In the genomic region with DNA sequence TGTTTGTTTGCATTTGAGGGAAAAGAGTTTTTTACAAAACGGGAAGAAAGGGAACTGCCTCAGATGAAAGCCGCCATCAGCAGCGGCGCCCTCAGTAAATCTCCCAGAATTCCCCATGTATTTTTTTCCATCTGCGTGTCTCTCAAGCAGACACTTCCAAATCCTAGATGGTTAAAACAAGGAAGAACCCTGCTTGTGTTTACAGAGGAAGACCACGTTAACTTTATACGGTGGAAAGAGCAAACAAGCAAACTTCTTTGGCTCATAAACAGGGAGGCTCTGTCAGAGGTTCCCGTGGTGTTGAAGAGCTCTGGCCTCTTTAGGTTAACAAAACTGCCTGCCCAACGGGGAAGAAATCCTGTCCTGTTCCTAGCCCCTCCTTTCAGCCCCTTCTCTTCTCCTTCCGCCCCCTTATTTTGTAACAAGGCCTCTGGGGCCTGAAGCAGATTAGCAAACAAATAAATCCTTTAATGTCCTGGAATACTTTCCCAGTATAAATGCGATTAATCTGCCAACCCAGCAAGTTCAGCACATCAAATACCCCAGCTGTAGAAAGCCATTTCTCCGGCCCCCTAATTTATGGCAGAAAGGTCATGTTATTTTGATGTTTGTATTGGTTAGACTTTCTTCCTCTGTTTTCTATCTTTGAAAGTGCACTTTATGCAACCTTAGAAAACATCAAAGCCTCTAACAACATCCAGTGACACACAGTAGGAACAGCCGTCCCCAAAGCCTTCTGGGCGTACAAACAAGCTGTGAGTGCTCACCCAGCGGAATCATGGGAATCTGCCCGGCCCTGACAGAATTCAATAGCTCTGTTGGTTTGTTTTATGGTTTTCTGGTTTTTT, we compare ENCODE assay signal across 7 mouse cellular contexts. TPM values are rescaled to one million over a fixed set of nuclear protein-coding genes. Genes with fewer than 3 reads are reported as not detected.
DNase-seq lines count a peak whose midpoint lies in the region; ATAC-seq and TF ChIP-seq lines count a peak whose summit lies in the region.

No protein-coding gene starts in this region.

- no peaks in the 10 kb centered on the region for H3K9me3 ChIP-seq in embryonic facial prominence, embryonic 12.5 days
- H3K9me3 ChIP-seq in kidney, embryonic 16.5 days (ENCODE audit: low read length): no peaks in the 10 kb centered on the region

- no peaks in the 10 kb centered on the region for H3K79me2 ChIP-seq in myocyte (ENCODE audit: control insufficient read depth, insufficient read depth)

- 0 out of 2 replicates have a peak overlapping the region, but pooled peaks have one; percentile 12 for H3K4me3 ChIP-seq in embryonic facial prominence, embryonic 12.5 days
- peak overlapping the region; percentile 17 for H3K4me3 ChIP-seq in kidney, embryonic 16.5 days (ENCODE audit: low read length)
- no peak overlapping the region for H3K4me3 ChIP-seq in myocyte

- intact Hi-C loops in left cerebral cortex, postnatal 25 days (cut with DNase I): no loop called here

- DNase-seq in forelimb bud, embryonic 11.5 days (ENCODE audit: low read depth, low spot score): peak; percentile 37
- no peak for DNase-seq in left cerebral cortex, postnatal 25 days (ENCODE audit: low spot score in 2 of 2)
- no peak for DNase-seq in adrenal gland, postnatal 14 days

- ATAC-seq in embryonic facial prominence, embryonic 12.5 days (ENCODE audit: insufficient number of reproducible peaks, insufficient read depth, low FRiP score, low TSS enrichment): no peak
- ATAC-seq in kidney, embryonic 16.5 days (ENCODE audit: low FRiP score, low TSS enrichment): peak; percentile 67; the same call in 1 of the 2 replicates
- no peak for ATAC-seq in megakaryocyte progenitor cell, adult 5-6 weeks (replicated peaks; ENCODE audit: poor library complexity)

- no peaks in the 10 kb centered on the region for H3K27me3 ChIP-seq in embryonic facial prominence, embryonic 12.5 days
- H3K27me3 ChIP-seq in kidney, embryonic 16.5 days (ENCODE audit: insufficient read depth, low read length): no peaks in the 10 kb centered on the region
- H3K27me3 ChIP-seq in myocyte (ENCODE audit: control insufficient read depth, insufficient read depth, insufficient read length): no peaks in the 10 kb centered on the region

- WGBS in embryonic facial prominence, embryonic 12.5 days: 29% methylated on average over 16 of the region's 16 CpGs
- WGBS in kidney, embryonic 16.5 days: 22% methylated on average over 16 of the region's 16 CpGs

- no peak for TF ChIP-seq POLR2A in myocyte (IDR thresholded peaks at IDR 0.05; ENCODE audit: insufficient read length, low read depth)

- peak overlapping the region; percentile 76 for H3K27ac ChIP-seq in embryonic facial prominence, embryonic 12.5 days
- H3K27ac ChIP-seq in kidney, embryonic 16.5 days (ENCODE audit: low read length): peak overlapping the region; percentile 93

- H3K9ac ChIP-seq in embryonic facial prominence, embryonic 12.5 days: 0 out of 2 replicates have a peak overlapping the region, but pooled peaks have one; percentile 24
- peak overlapping the region; percentile 57 for H3K9ac ChIP-seq in kidney, embryonic 16.5 days (replicated peaks; ENCODE audit: low read length)

- H3K36me3 ChIP-seq in embryonic facial prominence, embryonic 12.5 days: no peaks in the 10 kb centered on the region
- no peaks in the 10 kb centered on the region for H3K36me3 ChIP-seq in kidney, embryonic 16.5 days (ENCODE audit: insufficient read depth, low read length)
- H3K36me3 ChIP-seq in myocyte (ENCODE audit: control insufficient read depth, insufficient read depth): no peaks in the 10 kb centered on the region

- H3K4me1 ChIP-seq in embryonic facial prominence, embryonic 12.5 days: peaks cover 15% of the 10 kb centered on the region
- peaks cover 19% of the 10 kb centered on the region for H3K4me1 ChIP-seq in kidney, embryonic 16.5 days (ENCODE audit: insufficient read depth, low read length)

- H3ac ChIP-seq in myocyte (ENCODE audit: control insufficient read depth, insufficient read length): no peak overlapping the region

- peak overlapping the region; percentile 39 for H3K4me2 ChIP-seq in embryonic facial prominence, embryonic 12.5 days (replicated peaks)
- peak overlapping the region; percentile 44 for H3K4me2 ChIP-seq in kidney, embryonic 16.5 days (replicated peaks; ENCODE audit: low read depth, low read length)
- H3K4me2 ChIP-seq in myocyte (ENCODE audit: low read depth): peak overlapping the region; percentile 18

TF ChIP-seq in myocyte, 11 proteins besides CTCF, POLR2A, EP300 and RAD21:
- TF ChIP-seq TCF12 (IDR thresholded peaks at IDR 0.05; ENCODE audit: insufficient read depth, poor library complexity, severe bottlenecking): no peak
- TF ChIP-seq MYOD1 (IDR thresholded peaks at IDR 0.05; ENCODE audit: control insufficient read depth in 1 of 3, insufficient read length in 2 of 3, low read depth in 2 of 3): no peak

RNA-seq across cellular contexts. Expression of gene Spry1, which starts 52.8 kb away (rescaled TPM):
- polyA plus RNA-seq in embryonic facial prominence, embryonic 12.5 days (2016; fragmentation: Nextera tagmentation; extraction: Ambion mirVana): 12.8 and 13.6 TPM in 2 replicates
- 36.2 and 39.6 TPM in 2 replicates for polyA plus RNA-seq in kidney, embryonic 16.5 days (2015; fragmentation: Nextera tagmentation; extraction: Ambion mirVana)
- 20.6 TPM for polyA plus RNA-seq in myocyte (2012; fragmentation: generic; extraction: Trizol)
- 4.0 TPM in 2 replicates for total RNA-seq in megakaryocyte progenitor cell, adult 5-6 weeks (2015)
- total RNA-seq in megakaryocyte progenitor cell, adult 5-6 weeks (2017): 1.3 and 2.7 TPM in 2 replicates
- total RNA-seq in left cerebral cortex, postnatal 25 days (2021): 10 to 100 TPM; 12.0 to 12.2 TPM
- 25.0 and 28.0 TPM in 2 replicates for total RNA-seq in adrenal gland, postnatal 14 days (2021)
